Mouse (Mus musculus): ENCODE measurements around the gene Gnat1. TPM values are rescaled to one million over a fixed set of nuclear protein-coding genes. Genes with fewer than 3 reads are reported as not detected.
A peak's percentile ranks its signal among the peaks of the same experiment; 100 is the strongest.

The Gnat1 gene
- total RNA-seq (2021), result 1 to 10 TPM in 1 of 2 experiments, under 1 TPM in 1; 0.71 to 1.1 TPM
- long read RNA-seq, partial matches to known transcripts, result 0 of 1 reads
- long read RNA-seq, other reads (novel, unspliced or antisense), result 1 of 1 reads

DNA sequence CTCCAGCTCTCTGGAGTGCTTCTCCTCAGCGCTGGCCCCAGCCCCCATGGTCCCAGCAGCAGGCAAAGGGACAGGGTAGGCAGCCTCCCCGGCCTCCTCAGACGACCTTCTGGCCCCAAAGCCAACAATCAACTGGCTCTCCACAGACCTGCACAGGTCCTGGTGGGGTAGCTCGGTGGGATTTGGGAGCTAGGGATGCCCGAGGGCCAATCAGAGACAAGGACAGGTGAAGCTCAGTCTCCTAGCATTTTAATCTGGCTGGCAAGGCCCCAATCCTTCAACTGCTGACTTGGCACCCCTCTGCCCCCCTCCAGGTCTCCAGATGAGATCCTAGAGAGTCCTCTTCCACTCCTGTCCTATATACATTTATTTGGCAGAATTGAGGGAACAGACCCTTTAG lies at the start of gene Gnat1:
Gnat1 (minus strand) TSS at position 212 of the 400 bp plus-strand sequence.
- DNase-seq (ENCODE audit: low spot score in 2 of 2), result no peak

DNA sequence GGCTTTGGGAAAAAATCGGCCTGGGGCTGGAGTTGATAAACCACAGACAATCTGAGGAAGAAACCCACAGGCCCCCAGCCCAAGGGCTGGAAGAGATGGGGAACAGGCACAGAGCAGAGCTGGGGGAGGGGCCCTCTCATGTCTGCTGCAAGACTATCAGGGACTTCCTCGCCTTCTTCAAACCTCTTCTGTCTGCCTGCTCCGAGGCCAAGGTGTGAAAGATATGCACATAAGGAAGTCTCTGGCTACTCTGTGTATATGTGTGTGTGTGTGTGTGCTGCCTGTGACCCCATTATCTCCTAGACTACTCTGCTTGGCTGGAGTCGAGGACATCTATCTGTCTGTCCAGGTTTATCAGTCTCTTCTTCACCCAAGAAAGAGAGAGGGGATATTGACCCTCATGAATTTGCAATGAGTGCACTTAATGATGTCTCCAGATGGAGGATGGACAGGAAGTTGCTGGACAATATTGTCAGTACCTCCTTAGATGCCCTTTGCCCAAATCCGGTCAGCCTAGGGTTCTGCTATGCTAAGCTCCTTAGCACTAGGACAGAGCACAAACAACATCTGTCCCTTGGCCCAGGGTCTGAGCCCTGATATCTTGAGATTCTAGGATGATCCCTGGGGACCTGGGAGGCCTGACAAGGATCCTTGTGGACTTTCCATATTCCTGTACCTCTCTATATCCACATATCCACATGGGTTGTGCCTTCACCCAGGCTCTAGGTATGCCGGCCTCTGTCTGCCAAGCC lies 49.6 kb upstream of the Gnat1 start:
- DNase-seq (ENCODE audit: low spot score in 2 of 2), result no peak

DNA sequence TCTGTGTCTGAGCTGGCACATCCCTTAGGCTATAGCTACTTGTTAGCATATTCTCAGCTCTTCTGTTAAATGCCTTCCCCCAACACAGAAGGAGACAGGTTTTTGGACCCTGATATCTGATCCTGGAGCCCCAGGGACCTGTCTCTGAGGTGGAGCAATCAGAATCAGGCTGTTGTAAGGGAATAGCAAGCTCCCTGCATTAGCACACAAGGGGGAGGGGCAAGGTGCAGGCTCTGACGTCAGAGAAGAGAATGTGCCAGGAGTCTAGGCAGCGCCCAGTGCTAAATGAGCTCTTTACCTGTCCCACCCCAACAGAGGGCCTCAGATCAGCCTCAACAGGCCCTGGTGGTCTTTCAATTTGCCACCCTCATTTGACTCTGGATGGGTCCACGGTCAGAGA lies 47.5 kb upstream of the Gnat1 start:
- DNase-seq (ENCODE audit: low spot score in 2 of 2), result no peak

DNA sequence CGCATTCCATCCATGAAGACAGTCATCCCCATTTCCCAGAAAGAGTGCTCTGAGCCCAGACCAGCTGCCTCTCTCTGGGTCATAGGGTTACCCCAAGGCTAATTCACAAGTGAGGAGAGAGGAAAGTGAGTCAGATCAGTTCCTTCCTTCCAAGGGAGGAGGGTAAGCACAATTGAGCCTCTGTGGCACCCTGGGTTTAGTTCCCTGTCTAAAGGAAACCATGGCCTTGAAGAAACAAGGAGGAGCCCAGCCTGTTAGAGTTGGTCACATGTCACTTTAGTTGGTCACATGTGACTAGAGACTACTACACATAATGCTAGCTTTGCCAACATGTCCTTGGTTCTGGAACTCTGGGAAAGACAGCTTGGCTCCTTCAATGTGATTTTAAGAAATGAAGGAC lies 45.3 kb upstream of the Gnat1 start:
- no peak for DNase-seq (ENCODE audit: low spot score in 2 of 2)

DNA sequence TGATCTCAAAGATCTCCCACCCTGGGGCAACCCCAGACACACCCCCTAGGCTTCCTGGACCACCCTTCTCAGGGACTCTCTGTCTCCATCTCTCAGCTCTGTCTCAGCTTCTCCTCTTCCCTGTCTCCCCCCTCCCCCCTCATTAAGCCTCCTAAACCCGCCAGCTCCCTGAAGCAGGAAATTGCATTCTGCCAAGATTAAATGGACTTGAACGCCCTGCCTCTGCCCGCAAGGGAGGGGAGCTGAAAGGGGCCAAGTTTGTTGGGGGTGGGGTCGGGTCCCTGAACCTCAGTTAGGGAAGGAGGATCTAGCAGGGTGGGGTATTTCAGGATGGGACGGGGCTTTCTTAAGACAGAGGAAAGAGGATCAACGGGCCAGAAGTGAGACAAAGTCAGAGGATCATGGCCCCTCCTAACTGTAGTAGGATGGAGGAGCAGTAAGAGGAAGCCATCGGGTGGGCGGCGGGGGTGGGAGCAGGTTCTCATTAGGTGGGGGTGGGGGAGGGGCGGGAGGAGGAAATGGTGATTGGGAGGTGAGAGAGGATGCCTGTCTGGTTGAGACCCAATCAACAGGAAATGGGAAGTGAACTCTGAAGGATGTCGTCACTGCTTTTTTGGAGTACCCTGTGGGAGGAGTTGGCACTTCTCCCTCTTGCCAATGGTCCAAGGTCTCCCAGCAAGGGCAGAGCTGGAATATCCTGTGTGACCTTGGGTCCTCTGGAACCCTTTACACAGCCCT lies 44.5 kb upstream of the Gnat1 start:
- no peak for DNase-seq (ENCODE audit: low spot score in 2 of 2)

DNA sequence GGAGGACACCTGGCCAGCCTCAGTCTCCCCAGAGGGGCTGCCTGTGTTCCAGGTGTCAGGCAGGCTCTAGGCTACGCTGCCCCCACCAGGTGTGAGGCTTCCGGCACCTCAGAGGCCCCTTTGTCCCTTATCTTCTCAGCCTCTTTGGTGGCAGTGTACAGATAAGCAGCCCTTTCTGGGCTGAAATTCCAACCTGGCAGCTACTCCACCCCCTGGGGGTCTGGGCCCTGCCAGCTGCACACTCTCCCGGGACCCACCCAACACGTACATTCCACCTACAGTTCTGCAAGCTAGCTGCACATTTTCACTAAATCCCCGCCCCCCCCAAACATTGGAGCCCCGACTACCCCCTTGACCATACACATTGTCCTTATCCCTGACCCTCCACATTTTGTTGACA lies 43.8 kb upstream of the Gnat1 start:
- DNase-seq (ENCODE audit: low spot score in 2 of 2), result no peak

DNA sequence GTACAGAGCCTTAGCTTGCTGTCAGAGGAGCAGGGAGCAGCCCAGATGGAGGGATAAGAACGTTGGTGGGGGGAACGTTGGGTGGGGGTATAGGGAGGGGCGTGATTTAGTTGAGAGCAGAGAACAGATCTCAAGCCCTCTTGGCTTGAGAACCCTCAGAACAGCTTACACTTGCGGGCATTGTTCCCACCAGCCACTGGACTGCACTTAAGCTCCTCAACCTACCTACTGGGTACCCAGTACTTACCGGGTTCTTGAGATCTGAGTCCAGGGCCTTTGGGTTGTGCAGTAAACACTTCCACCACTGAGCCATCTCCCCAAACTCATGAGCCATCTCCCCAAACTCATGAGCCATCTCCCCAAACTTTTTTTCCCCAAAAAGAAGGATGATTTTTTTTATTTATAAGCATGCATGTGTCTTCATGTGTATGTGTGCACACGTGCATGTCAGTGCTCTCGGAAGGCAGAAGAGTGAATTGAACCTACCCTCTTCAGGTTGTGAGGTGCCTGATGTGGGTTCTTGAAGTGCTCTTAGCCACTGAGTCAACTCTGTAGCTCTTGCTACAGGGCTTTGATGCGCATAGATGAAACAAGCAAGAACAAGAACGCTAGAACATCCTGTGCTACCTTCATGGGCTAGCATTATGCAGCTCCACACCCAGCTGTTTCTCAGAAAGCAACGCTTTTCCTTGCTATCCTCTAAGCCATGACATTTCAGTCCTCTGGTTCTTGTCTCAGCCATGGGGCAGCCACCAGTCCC lies 39.4 kb upstream of the Gnat1 start:
- DNase-seq (ENCODE audit: low spot score in 2 of 2), result no peak

DNA sequence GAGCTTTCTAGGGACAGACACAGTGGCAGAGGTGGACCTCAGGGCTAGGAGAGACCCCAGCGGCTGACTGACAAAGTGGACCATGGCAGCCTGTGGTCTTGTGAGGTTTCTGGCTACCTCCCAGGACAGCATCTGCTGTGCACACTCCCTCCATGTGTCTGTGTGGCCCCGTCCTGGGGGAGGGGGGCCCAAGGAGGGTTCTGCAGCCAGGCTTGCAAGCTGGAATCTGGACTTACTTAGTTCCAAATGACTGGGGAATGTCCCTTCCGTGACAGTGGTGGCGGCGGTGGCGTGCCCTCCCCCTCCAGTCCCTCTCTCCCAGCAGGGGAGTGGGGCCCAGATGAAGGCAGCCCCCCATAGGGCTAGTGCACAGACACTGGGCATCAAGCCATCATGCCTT lies 37.4 kb upstream of the Gnat1 start:
- no peak for DNase-seq (ENCODE audit: low spot score in 2 of 2)

DNA sequence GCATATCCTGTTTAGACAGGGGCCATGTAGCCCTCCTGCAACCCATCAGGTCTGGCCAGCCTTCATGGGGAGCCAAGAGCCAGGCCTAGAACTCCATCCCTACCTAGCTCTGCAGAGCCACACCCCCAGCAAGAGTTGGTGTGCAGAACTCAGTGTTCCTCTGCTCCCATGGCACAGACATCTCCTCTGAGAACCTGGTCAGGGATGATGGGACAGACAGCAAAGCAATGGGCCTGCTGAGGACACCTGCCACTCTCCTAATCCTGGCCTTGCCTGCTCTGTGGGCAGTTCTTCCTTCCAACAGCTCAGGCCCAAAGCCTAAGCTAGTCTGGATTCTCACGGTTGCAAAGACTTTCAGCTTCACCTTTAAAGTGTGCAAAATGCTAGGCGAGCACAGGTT lies 36.1 kb upstream of the Gnat1 start:
- no peak for DNase-seq (ENCODE audit: low spot score in 2 of 2)

DNA sequence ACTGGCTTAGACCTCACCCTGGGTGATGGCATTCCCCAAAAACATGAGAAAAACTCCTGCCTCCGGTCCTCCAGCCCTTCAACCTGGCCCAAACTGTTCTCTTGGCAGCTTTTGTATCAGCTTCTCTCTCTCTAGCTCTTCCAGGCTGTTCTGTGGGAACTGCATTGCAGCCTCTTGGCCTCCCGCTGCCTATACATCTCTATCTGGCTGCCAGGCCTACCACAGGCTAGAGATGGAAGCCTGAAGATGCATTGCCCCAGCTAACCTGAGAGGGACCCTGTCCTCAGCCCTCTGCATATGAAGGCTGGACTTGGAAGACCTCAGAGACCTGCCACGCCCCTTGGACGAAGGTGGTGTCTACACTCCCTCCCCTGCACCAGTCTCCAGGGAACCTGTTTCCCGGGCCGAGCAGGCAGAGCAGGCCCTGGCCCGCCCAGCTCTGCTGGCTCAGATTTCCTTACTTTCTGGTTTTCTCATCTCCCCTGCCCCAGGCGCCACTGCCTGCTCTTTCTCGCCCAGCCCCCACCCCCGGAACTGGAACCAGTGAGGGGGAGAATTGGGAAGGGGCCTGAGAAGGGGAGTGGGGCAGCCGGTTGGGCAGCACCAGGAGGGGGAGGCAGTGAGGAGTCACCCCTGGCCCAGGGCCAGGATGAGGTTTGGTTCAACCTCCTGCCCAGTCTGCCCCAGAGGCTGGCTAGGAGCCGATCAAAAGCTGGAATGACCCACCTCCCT lies 34.9 kb upstream of the Gnat1 start:
- no peak for DNase-seq (ENCODE audit: low spot score in 2 of 2)

DNA sequence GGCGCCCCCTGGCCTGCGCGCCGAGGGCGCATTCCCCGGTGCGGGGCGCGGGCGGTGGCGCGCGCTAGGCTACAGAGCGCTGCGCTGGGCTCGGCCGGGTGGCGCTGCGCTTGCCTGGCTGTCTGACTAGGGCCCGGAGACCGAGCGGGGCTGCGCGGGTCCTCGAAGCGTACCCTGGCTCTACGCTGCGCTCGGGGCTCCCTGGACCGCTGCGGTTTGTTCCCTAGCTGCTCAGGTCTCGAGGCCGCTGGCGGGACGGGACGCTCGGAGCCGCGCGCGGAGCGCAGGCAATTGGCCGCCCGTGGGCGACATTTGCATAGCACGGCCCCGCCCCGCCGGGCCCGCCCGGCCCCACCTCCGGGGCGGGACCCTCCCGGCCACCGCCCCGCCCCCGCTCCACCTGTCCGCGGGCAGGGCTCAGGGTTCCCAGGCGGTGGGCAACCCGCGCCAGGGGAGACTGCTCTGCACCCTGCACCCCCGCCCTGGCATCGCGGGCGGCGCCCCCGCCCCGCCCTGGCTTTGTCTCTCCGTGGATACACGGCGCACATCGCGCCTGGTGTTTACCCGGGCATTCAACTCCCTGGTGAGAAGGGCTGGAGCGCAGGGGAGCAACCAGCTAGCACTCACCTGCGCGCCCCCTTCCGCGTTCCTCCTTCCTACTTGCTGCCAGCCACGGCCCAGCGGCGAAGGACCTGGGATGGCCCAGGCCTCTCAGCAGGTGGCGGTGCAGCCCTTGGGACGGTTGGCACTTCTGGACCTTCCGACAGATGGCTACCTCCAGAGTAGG lies 30.4 kb upstream of the Gnat1 start, which contains the start of gene Sema3f:
Sema3f (minus strand) TSS at position 779 of the 787 bp plus-strand sequence.
- DNase-seq (ENCODE audit: low spot score in 2 of 2), result peak; percentile 38 to 65

DNA sequence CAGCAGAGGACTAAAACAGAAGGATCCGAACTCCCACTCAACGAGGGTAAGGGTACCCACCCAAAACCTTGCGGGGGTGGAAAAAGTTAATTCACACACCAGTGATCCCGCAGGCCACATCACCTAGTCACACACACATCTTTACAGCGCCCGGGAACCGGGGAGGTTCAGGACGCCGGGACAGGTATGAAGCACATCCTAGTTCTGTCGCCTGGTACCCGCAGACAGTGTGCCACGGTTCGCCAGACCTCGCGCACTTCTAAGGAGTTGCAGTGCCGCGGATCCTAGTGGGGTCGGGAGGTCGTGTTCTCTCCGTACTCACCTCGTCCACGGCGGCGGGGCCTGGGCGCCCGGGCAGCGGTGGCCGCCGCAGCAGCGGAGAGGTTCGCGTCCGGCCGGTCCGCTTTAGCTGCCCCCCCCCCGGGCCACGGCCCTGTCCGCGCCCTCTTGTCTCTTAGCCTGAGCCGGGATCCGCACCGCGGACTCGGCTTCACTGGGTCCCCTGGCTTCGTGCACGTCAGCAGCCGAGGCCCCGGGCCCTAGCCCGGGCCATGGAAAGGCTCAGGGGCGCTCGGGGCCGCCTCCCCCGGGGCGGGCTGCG lies 29.7 kb upstream of the Gnat1 start:
- no peak for DNase-seq (ENCODE audit: low spot score in 2 of 2)

DNA sequence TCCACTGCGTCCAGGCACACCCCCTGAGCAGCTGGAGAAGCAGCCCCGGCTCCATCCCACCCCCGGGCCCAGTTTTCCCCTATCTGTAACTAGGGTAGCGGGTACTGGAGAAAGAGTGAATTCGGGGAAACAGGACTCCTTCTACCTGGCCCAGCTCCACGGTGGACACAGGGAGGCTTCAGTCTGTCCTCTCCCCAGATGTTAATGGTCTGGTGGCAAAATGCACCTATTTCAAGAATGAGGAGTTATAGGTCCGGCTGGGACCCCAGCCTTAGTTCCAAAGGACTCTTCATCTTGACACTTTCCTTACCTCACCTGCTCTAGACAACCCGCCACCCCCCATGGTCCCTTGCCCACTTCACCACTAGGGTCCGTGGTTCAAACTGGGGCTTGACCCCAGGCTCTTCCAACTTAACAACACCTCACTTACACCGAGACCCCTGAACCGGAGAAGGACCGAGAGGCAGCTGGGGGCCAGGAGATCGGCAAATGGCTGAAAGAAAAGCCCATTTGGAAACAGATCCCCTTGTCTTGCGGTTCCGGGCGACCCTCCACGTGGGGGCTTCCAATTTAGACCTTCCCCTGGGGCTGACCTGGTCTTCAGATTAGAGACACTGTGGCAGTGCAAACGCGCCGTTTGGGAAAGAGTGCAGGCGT lies 29.1 kb upstream of the Gnat1 start:
- no peak for DNase-seq (ENCODE audit: low spot score in 2 of 2)

DNA sequence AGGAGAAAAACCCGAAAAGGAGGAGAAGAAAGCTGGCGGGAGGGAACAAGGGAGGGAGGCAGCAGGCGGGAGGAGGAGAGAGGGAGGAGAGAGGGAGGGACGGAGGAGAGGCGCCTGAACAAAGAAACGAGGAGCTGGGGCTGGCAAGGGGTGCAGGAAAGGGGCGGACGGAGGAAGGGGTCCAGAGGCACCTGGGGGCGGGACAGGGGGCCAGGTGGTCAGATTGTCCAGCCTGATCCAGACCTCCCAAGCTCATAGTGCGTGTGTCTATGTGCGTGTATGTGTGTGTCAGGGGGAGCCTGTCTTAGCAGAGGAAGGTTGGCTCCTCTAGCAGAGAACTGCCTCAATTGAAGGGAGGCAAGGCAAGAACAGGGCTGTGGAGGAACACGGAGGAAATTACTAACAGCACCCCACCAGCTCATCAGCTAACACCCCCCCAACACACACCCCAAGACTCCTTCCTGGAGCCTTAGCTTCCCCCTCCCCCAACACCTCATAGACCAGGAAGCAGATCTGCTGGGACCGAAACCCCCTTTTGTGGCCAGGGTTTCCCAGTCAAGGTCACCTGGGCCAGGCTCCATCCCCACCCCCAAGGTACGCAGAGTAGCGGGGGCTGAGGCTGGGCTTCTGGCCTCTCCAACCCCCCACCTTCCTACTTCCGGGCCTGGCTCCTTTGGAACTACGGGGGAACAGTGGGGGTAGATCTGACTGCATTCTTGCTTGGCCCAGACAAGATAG lies 28.4 kb upstream of the Gnat1 start:
- no peak for DNase-seq (ENCODE audit: low spot score in 2 of 2)

DNA sequence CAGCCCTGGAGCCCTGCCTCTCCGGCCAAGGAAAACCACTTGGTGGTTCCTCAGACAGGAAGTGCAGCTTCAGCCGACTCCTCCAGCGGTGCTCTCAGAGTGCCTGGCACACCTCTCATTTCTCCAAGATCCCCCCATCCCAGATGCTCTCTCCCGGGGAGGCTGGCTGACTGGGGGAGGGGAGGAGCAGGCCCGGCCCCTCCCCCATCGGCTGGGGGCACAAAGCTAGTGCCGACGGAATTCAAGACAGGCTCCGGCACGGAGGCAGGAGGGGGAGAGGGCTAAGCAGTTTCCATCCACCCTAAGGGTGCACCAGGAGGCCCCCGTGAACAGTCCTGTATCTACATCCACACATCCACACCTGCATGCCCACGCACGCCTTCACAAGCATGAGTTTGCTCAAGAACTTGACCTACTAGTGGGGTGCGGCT lies 27.3 kb upstream of the Gnat1 start:
- DNase-seq (ENCODE audit: low spot score in 2 of 2), result no peak

DNA sequence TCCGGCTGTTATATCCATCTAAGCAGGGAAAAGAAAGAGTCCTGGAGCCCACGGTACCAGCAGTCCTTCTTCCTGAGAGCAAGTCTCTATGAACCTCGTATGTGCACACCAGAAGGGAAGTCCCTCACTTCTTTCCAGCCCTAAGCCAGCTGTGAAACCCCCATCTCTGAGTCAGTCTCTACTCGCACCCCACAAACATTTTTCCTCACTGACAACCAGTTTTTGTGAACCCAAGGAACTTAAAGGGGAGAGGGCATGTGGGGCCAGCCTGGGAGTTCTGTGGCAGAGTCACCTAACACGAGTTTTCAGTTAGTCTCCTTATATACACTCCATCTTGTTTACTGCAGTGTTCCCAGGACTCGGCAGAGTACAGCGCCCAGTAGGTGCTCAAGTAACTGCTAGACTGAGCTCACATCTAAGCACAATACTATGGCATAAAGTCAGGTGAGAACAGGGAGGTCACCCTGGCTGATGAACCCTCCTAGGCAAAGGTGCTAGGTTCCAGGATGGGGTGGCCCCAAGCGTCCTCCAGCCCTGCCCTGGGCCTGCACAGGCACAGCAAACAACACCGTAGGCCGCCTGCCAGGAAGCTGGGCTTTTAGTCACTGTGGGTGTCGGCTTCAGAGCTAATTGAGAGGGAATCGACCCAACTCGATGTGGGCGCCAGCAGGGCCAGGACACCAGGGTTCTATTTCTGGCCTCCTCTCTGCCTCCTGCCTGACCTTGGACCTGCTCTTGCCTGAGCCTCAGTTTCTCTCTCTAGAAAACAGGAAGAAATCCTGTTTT lies 24.0 kb upstream of the Gnat1 start:
- peak in 1 of 2 experiments; percentile 58 for DNase-seq (ENCODE audit: low spot score in 2 of 2)

DNA sequence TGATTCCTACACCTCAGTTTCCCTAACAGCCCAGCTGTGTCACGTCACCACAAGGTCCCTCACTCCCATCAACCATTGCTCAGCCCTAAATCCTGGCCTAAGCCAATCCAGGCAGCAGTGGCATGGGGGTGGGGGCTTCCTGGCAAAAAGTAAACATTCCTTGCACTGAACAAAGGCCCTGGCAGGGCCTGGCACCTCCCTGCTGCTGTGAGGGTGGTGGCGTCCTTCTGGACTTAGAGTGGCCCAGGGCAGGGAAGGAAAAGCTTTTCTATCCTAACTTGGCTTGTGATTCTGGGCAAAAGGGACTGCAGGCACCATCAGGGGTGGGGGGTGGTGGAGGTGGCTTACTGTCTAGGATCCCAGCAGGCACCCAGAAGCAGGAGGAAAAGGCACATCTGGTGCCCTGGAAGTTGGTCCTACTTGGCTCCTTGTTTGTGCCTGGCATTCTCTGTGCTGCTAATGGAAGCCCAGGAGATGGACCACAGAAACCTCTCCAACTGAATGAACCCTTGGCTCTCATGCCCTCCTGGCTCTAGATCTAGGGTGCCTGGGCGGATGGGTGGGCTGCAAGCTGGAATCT lies 23.2 kb upstream of the Gnat1 start:
- no peak for DNase-seq (ENCODE audit: low spot score in 2 of 2)
